Mouse (Mus musculus) stomach, postnatal 0 days (tissue): ENCODE data around the gene Zbtb25. TPM values are rescaled to one million over a fixed set of nuclear protein-coding genes. Genes with fewer than 3 reads are reported as not detected.

Experiments used
- ATAC-seq: fragments of 200-750 bp; cut with Nextera tagmentation; 2 replicates; pipeline ENCODE4 v1.8.0; 2017; ENCODE audit not compliant: low FRiP score, low TSS enrichment
- DNase-seq: peaks from one replicate; pipeline ENCODE4 v3.0.0-alpha.2; 2016; ENCODE audit warnings: low spot score
- H3K27ac ChIP-seq: fragments of 300-500 bp; sonication (generic); replicated peaks from 2 replicates; pipeline ENCODE4 v1.5.1; 2014; ENCODE audit warnings: mild to moderate bottlenecking, control low read depth
- H3K27me3 ChIP-seq: fragments of 300-500 bp; sonication (generic); 2 replicates; pipeline ENCODE4 v1.6.1; 2014; ENCODE audit warnings: low read length; ENCODE audit not compliant: control insufficient read depth, insufficient read depth
- H3K36me3 ChIP-seq: fragments of 300-500 bp; sonication (generic); 2 replicates; pipeline ENCODE4 v1.6.1; 2014; ENCODE audit warnings: low read length, mixed read lengths; ENCODE audit not compliant: control insufficient read depth, insufficient read depth
- H3K4me1 ChIP-seq: fragments of 300-500 bp; sonication (generic); replicated peaks from 2 replicates; pipeline ENCODE4 v1.6.1; 2014; ENCODE audit warnings: antibody characterized with exemption; ENCODE audit not compliant: control insufficient read depth, insufficient read depth
- H3K4me2 ChIP-seq: fragments of 300-500 bp; sonication (generic); replicated peaks from 2 replicates; pipeline ENCODE4 v1.6.1; 2014; ENCODE audit warnings: low read depth, mild to moderate bottlenecking, control low read depth, moderate library complexity
- H3K4me3 ChIP-seq: fragments of 300-500 bp; sonication (generic); 2 replicates; pipeline ENCODE4 v1.5.1; 2014; ENCODE audit warnings: low read depth, low read length, control low read depth
- H3K9ac ChIP-seq: fragments of 300-500 bp; sonication (generic); 2 replicates; pipeline ENCODE4 v1.6.1; 2014; ENCODE audit warnings: mild to moderate bottlenecking, low read length, control low read depth, mixed read lengths
- H3K9me3 ChIP-seq: fragments of 300-500 bp; sonication (generic); 2 replicates; pipeline ENCODE4 v1.6.1; 2016; ENCODE audit warnings: low read length; ENCODE audit not compliant: control insufficient read depth
- CTCF ChIP-seq: IDR thresholded peaks from 2 replicates; pipeline ENCODE4 v1.5.1; 2016; ENCODE audit warnings: antibody characterized with exemption, low read depth, mild to moderate bottlenecking, moderate library complexity
- EP300 ChIP-seq: optimal IDR thresholded peaks from 2 replicates; pipeline ENCODE3; 2016; ENCODE audit warnings: antibody characterized with exemption
- WGBS: fragments of 180-500 bp; shearing (Covaris S2); extraction: QIAGEN DNeasy Blood & Tissue Kit; methylation state at CpG from one replicate; pipeline ENCODE4 v1.1.7; 2014; 5-methylcytosine and 5-hydroxymethylcytosine counted together
- polyA plus RNA-seq: library from polyadenylated mRNA; unstranded; fragments of >200 nt; fragmentation: Nextera tagmentation; extraction: Ambion mirVana; gene quantifications from 2 replicates; pipeline ENCODE4 v1.2.1, GENCODE M21; 2015

The Zbtb25 gene
- polyA plus RNA-seq, 1 experiment from 2014 or later = 7.4 TPM

- TF ChIP-seq EP300 = no peak
- TF ChIP-seq CTCF = no peak
- Histone ChIP-seq H3K4me3 (no peak overlapping the region), H3K27me3 (no peaks in the 10 kb centered on the region), H3K9ac (no peak overlapping the region), H3K9me3 (no peaks in the 10 kb centered on the region), H3K36me3 (no peaks in the 10 kb centered on the region), H3K27ac (no peak overlapping the region), H3K4me2 (no peak overlapping the region), H3K4me1 (no peaks in the 10 kb centered on the region)
- DNase-seq (no peak), ATAC-seq (no peak)
- WGBS = 90% methylated on average over 5 of the region's 5 CpGs
These were observed 71.6 kb downstream of the Zbtb25 start for GRCm38 (mm10) chr12:76297830-76298229.

Other genes starting within 250 kb of the Zbtb25 start
- 0.04 and 0.05 TPM in 2 replicates for gene Esr2, start 192.3 kb downstream of the Zbtb25 start, polyA plus RNA-seq
- not detected in 2 replicates for gene Tex21, start 122.9 kb downstream of the Zbtb25 start, polyA plus RNA-seq
- 28.9 and 29.6 TPM in 2 replicates for gene Mthfd1, start 114.3 kb downstream of the Zbtb25 start, polyA plus RNA-seq
- gene Akap5, start 44.7 kb downstream of the Zbtb25 start, polyA plus RNA-seq = 2.0 and 2.2 TPM in 2 replicates
- 4.8 and 5.0 TPM in 2 replicates for gene Zbtb1, start 664 bp upstream of the Zbtb25 start, polyA plus RNA-seq
- gene Hspa2, start 34.6 kb upstream of the Zbtb25 start, polyA plus RNA-seq = 18.8 and 18.9 TPM in 2 replicates
- 3.5 and 4.9 TPM in 2 replicates for gene Ppp1r36, start 47.9 kb upstream of the Zbtb25 start, polyA plus RNA-seq
- 5.7 and 6.4 TPM in 2 replicates for gene Plekhg3, start 161.3 kb upstream of the Zbtb25 start, polyA plus RNA-seq